ENCODE assay signal across 10 mouse cellular contexts in the genomic region with DNA sequence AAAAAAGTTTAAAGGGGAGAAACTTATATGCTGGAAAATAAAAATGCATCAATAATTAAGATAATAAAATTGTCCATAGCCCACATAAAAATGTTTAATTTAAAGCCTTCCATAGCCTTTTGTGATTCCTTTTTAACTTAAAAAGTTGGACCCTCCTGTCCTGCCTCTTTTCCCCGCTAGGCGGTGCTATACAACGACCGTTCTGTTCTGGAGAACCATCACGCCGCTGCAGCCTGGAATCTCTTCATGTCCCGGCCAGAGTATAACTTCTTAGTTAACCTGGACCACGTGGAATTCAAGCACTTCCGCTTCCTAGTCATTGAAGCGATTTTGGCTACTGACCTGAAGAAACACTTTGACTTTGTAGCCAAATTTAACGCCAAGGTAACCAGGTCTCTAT. TPM values are rescaled to one million over a fixed set of nuclear protein-coding genes. Genes with fewer than 3 reads are reported as not detected.
DNase-seq lines count a peak whose midpoint lies in the region; ATAC-seq and TF ChIP-seq lines count a peak whose summit lies in the region.
"Had no signal": no experiment of that assay in that cellular context is flagged by ENCODE, and none has a peak within 500 bp of the region (broad histone marks: within the 10 kb centered on the region; RNA-seq: fewer than 3 reads in every experiment).

No protein-coding gene starts in this region.

- no peak overlapping the region for H3K4me3 ChIP-seq in liver, adult 2 months (ENCODE audit: insufficient read depth, low read depth, low read length)
- no peak overlapping the region for H3K4me3 ChIP-seq in liver, embryonic 11.5 days (ENCODE audit: low read depth, low read length)
- H3K4me3 ChIP-seq in limb, embryonic 11.5 days (ENCODE audit: low read depth, low read length): no peak overlapping the region
- H3K4me3 ChIP-seq: liver, embryonic 13.5 days; stomach, embryonic 15.5 days had no signal

- H3K9ac ChIP-seq in liver, adult 2 months (ENCODE audit: low read depth, low read length): no peak overlapping the region
- H3K9ac ChIP-seq in liver, embryonic 11.5 days (ENCODE audit: low read depth, low read length): no peak overlapping the region
- H3K9ac ChIP-seq in limb, embryonic 11.5 days (ENCODE audit: low read length): no peak overlapping the region
- H3K9ac ChIP-seq: liver, embryonic 13.5 days; stomach, embryonic 15.5 days had no signal

- TF ChIP-seq POLR2A in liver, adult 2 months (IDR thresholded peaks at IDR 0.05; ENCODE audit: extremely low read depth, insufficient read depth, low read length): no peak

- intact Hi-C loops in heart, postnatal 14 days (cut with DNase I): loop anchor here (5.0 to 10.0 kb wide), 4 partner anchors 89 to 856 kb away; a partner anchor contains a TSS

- H3K27ac ChIP-seq in liver, adult 2 months (replicated peaks; ENCODE audit: insufficient read depth, low read depth, low read length): no peak overlapping the region
- H3K27ac ChIP-seq in liver, embryonic 11.5 days (ENCODE audit: low read depth, low read length): no peak overlapping the region
- H3K27ac ChIP-seq in limb, embryonic 11.5 days (replicated peaks; ENCODE audit: low read depth, low read length): no peak overlapping the region
- H3K27ac ChIP-seq: liver, embryonic 13.5 days; stomach, embryonic 15.5 days had no signal

- TF ChIP-seq CTCF in liver, adult 2 months (IDR thresholded peaks at IDR 0.05; ENCODE audit: low read depth, low read length): peak; percentile 78

- H3K36me3 ChIP-seq in liver, adult 2 months (ENCODE audit: control insufficient read depth, insufficient read depth, low read length): no peaks in the 10 kb centered on the region
- no peaks in the 10 kb centered on the region for H3K36me3 ChIP-seq in liver, embryonic 11.5 days (ENCODE audit: control insufficient read depth, insufficient read depth, low read length)
- no peaks in the 10 kb centered on the region for H3K36me3 ChIP-seq in limb, embryonic 11.5 days (ENCODE audit: control insufficient read depth, insufficient read depth, low read length)
- H3K36me3 ChIP-seq: liver, embryonic 13.5 days had no signal

- H3K4me2 ChIP-seq in liver, embryonic 11.5 days: no peak overlapping the region
- no peak overlapping the region for H3K4me2 ChIP-seq in limb, embryonic 11.5 days (ENCODE audit: low read depth, severe bottlenecking)
- H3K4me2 ChIP-seq: liver, embryonic 13.5 days; stomach, embryonic 15.5 days had no signal

- no peak for ATAC-seq in liver, embryonic 11.5 days (replicated peaks; ENCODE audit: low FRiP score)
- peak; percentile 83 for ATAC-seq in common myeloid progenitor, adult 5-6 weeks (replicated peaks; ENCODE audit: low read depth, poor library complexity, severe bottlenecking)
- no peak for ATAC-seq in limb, embryonic 11.5 days (ENCODE audit: insufficient number of reproducible peaks, low FRiP score, low TSS enrichment, low read depth)

- 20% methylated on average over 11 of the region's 11 CpGs for WGBS in liver, adult 2 months
- 16% methylated on average over 11 of the region's 11 CpGs for WGBS in liver, embryonic 11.5 days
- 16% methylated on average over 11 of the region's 11 CpGs for WGBS in limb, embryonic 11.5 days

- H3K79me2 ChIP-seq in liver, adult 2 months (ENCODE audit: control insufficient read depth, insufficient read depth, low read length): no peaks in the 10 kb centered on the region

- no peaks in the 10 kb centered on the region for H3K4me1 ChIP-seq in liver, adult 2 months (ENCODE audit: control insufficient read depth, insufficient read depth, low read length)
- no peaks in the 10 kb centered on the region for H3K4me1 ChIP-seq in liver, embryonic 11.5 days (replicated peaks; ENCODE audit: control insufficient read depth, insufficient read depth, low read length)
- H3K4me1 ChIP-seq in limb, embryonic 11.5 days (ENCODE audit: control insufficient read depth, insufficient read depth, low read length): no peaks in the 10 kb centered on the region
- H3K4me1 ChIP-seq: liver, embryonic 13.5 days; stomach, embryonic 15.5 days had no signal

- DNase-seq in liver, adult 2 months (ENCODE audit: extremely low read depth, low read depth, low spot score): peak; percentile 40
- DNase-seq in liver, embryonic 11.5 days (ENCODE audit: low spot score): no peak
- peak; percentile 27 for DNase-seq in adrenal gland, adult 2 months
- peak; percentile 42 to 78 for DNase-seq in heart, postnatal 14 days
- DNase-seq in limb, embryonic 11.5 days (ENCODE audit: low spot score): peak; percentile 80
- DNase-seq in right cerebral cortex, postnatal 10 days (ENCODE audit: low spot score in 2 of 2): peak; percentile 36 to 67
- DNase-seq in B cell, adult 2 months: no peak
- DNase-seq: liver, embryonic 13.5 days had no signal

- H3K9me3 ChIP-seq in liver, embryonic 11.5 days (ENCODE audit: control insufficient read depth, low read length): no peaks in the 10 kb centered on the region
- no peaks in the 10 kb centered on the region for H3K9me3 ChIP-seq in limb, embryonic 11.5 days (ENCODE audit: control insufficient read depth, low read length)
- H3K9me3 ChIP-seq: liver, embryonic 13.5 days; stomach, embryonic 15.5 days had no signal

- H3K27me3 ChIP-seq in liver, adult 2 months (ENCODE audit: control insufficient read depth, insufficient read depth, low read length): no peaks in the 10 kb centered on the region
- no peaks in the 10 kb centered on the region for H3K27me3 ChIP-seq in liver, embryonic 11.5 days (replicated peaks; ENCODE audit: control insufficient read depth, insufficient read depth, low read length)
- H3K27me3 ChIP-seq in limb, embryonic 11.5 days (ENCODE audit: control insufficient read depth, insufficient read depth, low read length): no peaks in the 10 kb centered on the region
- H3K27me3 ChIP-seq: liver, embryonic 13.5 days; stomach, embryonic 15.5 days had no signal

RNA-seq across cellular contexts. Expression of a gene that starts 35.5 kb away (rescaled TPM):
- not detected in 2 replicates for total RNA-seq in liver, adult 2 months (2014; rRNA removed)
- polyA plus RNA-seq in liver, adult 2 months (2012; rRNA removed): not detected in 2 replicates
- not detected in 2 replicates for polyA plus RNA-seq in liver, embryonic 11.5 days (2014; fragmentation: Nextera tagmentation; extraction: Ambion mirVana)
- under 1 TPM; 0.26 to 0.48 TPM for total RNA-seq in adrenal gland, adult 2 months (2021)
- 0.04 TPM in 1 of 2 replicates, not detected in the other for polyA plus RNA-seq in adrenal gland, adult 2 months (2012; rRNA removed)
- total RNA-seq in common myeloid progenitor, adult 5-6 weeks (2017): not detected in 2 replicates
- total RNA-seq in heart, postnatal 14 days (2021): under 1 TPM; 0.67 to 0.73 TPM
- polyA plus RNA-seq in limb, embryonic 11.5 days (2014; fragmentation: Nextera tagmentation; extraction: Ambion mirVana): 0.07 and 0.13 TPM in 2 replicates
- polyA plus RNA-seq: liver, embryonic 13.5 days had no signal

Comparison
In these comparisons a context has a peak if more than half of its experiments do, and no peak if none do; other contexts are left out.
1. DNase-seq: peak in liver, adult 2 months (single experiment), adrenal gland, adult 2 months (single experiment), heart, postnatal 14 days (2 of 2), limb, embryonic 11.5 days (single experiment) and right cerebral cortex, postnatal 10 days (2 of 2); none in liver, embryonic 11.5 days (single experiment) and B cell, adult 2 months (0 of 2).